Mouse (Mus musculus) mouse embryonic stem cell (cell line): ENCODE results near the gene Asb2.

Experiments used
- in situ Hi-C, 2 experiments: fragments of 300-500 bp; cut with MboI; formaldehyde crosslinking; loops; 1 replicate in 1 of 2; 3 replicates in 1 of 2; pipeline ENCODE4 v1.14.3; 2019 to 2020; ENCODE audit warnings: low sequenced_read_pairs in 2 of 2, low pct_unique_long_range_greater_than_20kb in 1 of 2, mixed read lengths in 1 of 2; ENCODE audit not compliant: unreplicated experiment in 1 of 2

Asb2 gene

DNA sequence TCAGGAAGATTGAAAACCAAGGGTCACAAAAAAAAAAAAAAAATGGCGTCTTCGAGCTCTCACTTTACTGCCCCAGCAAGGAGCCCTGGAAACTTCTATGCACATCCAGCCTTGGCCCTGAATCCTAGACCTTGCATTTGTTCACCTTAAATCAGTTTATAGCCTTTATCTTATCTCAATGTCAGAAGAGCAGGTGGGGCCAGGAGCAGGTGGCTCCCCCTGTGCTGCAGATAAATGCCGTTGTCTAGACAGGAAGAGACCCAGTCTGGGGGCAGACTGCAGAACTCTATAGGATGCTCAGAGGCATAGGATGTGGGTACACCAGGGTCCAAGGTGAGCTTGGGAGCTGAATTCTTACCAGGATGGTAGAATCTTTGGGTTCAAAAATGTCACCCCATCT lies 63.4 kb downstream of the Asb2 start:
- in situ Hi-C loops, result loop anchor here in 1 of 2 experiments (10.0 kb wide), 1 partner anchor 148 kb away; no protein-coding TSS in a partner anchor

GRCm38 (mm10) chr12:103287276-103287675 lies 68.5 kb downstream of the Asb2 start:
- in situ Hi-C loops, result no loop called here

DNA sequence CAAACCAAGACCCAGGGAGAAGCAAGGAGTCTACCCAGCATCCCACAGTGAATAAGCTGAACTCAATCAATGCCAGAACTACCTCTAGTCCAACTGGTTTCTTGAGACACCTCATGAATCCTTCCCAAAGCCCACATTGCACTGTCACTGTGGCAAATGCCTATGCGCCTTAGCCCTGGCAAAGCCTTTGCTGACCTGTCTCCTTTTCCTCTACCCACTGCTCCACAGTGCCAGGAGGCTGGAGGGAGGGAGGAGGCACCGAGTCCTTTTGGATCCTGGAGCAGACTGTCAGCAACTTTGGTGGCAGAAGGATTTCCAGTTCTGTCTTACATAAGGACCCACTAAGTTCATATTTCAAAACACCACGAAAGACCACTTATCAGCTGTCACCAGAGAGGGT lies 72.4 kb downstream of the Asb2 start:
- in situ Hi-C loops, result no loop called here

- in situ Hi-C loops, result no loop called here
These were observed 72.9 kb downstream of the Asb2 start for GRCm38 (mm10) chr12:103282936-103283335.

GRCm38 (mm10) chr12:103281912-103282311 lies 73.9 kb downstream of the Asb2 start:
- in situ Hi-C loops, result no loop called here

- in situ Hi-C loops, result no loop called here
These were observed 74.3 kb downstream of the Asb2 start for GRCm38 (mm10) chr12:103281491-103281890.

DNA sequence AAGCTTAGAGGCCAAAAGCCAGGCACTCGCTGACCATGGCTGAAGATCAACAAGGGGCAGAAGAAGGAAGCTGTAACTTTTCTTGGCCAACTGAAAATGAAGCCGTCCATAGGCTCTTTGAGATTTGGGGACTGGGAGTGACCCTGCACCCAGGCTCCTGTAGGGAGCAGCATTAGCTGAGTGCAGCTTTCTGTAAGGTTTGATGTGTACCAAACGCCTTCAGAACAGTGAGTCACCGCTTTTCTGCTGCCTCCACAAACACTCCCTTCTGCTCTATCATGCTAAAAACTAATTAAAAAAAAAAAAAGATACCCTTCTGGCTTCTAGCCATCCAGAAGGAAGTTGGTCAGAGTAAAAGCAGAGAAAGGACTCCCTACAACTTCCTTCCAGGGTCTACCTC lies 79.4 kb downstream of the Asb2 start:
- in situ Hi-C loops, result no loop called here

GRCm38 (mm10) chr12:103273732-103274131 lies 82.1 kb downstream of the Asb2 start:
- in situ Hi-C loops, result no loop called here

- in situ Hi-C loops, result no loop called here
These were observed 82.8 kb downstream of the Asb2 start for GRCm38 (mm10) chr12:103273051-103273450.

DNA sequence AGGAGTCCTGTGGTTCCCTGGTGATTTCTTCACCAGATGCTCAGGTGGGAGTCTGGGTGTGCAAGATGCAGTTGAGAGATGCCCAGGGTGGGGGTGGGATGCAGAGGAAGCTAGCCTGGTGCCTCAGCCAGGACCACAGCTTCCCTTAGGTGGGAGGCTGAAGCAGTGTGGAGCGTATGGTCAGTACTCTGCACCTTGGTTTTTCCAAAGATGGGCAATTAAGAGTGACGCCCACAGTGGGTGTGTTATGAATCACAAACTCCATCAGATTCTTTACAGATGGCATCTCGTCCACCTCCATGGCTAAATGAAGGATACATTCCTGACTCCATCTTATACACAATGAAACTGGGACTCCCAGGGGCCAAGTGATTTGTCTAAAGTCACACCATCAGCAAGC lies 83.6 kb downstream of the Asb2 start:
- in situ Hi-C loops, result no loop called here
